Mouse (Mus musculus): ENCODE measurements around the gene Aunip.
"Not testable (repeated sequence)": the region's sequence is repeated elsewhere in the genome, so short reads cannot be mapped to it uniquely, and the experiment has no call there.

Gene Aunip

DNA sequence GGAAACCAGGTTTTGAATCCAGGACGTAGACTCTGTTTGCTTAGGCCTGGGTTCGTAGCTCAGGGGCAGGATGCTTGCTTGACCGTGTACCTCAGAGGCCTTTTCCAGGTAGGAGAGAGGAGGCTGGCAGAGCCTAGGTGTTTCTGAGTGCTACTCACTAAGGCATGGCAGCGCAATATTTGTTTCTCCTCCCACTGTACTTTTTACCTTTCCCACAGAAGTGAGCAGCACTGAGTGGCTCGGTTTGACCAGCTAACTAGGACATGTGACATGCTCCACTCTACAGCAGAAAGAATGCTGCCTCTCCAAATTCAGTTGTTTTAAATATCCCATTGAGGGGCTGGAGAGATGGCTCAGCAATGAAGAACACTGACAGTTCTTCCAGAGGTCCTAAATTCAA lies 22.6 kb upstream of the Aunip start:
- DNase-seq = no peak

DNA sequence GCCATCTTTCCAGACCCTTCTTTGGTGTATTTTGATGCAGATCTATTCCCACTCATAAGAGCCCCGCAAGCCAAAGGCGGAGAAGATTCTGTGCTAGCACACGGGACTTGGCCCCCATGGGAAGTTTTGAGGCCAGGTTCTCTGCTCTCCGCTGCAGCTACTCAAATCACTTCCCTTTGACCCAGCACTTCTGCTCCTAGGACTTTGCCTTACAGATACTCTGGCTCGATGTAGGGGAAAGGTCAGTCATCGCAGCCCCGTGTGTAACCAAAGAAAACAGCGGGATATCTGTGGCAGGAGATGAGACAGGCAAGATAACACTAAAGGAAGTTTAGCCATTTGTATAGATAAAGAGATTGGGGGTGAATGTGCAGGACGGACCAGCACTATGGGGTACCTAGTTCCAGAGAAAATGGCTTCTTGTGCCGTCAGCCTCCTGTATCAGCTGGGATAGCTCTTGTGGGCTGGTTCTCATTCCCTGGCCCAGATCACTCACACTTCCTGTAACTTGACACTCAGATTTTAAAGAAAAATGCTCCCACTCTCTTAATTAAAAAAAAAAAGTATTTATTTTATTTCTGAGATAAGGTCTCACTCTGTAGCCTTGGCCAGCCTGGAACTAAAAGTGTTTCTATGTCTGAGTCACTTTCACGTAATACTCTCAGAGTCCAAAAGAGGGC lies 20.7 kb upstream of the Aunip start:
- DNase-seq = no peak

DNA sequence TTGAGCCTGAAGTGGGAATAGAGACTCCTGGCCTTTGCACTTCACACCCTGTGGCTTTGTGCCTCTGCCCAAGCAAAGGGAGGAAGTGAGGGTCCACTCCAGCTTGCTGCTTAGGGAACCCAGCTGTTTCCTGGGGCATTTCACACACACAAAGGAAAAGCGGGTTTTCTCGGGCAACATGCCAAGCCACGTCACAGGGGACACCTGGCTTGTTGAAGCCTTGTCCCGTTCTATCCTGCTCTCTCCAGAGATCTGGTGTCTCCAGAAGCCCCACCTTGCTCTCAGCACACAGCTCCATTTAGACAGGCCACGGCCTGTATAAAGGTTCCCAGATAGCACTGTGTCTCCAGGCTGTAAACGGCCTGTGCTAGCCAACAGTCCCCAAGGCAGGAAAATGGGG lies 19.1 kb upstream of the Aunip start:
- DNase-seq = no peak

DNA sequence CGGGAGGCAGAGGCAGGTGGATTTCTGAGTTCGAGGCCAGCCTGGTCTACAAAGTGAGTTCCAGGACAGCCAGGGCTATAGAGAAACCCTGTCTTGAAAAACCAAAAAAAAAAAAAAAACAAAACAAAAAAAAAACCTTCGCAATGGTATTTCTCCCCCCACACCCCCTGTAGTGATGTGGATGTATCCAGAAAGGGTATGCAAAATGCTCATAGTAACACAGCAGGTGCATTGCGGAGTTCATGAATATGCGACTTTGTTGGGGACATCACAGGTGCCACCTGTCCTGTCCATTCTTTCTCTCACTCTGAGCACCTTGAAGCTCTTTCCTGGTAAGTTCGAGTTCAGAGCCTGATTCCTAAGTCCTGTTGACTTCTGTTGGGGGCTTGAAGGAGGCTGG lies 16.6 kb upstream of the Aunip start:
- DNase-seq = not testable (repeated sequence)

DNA sequence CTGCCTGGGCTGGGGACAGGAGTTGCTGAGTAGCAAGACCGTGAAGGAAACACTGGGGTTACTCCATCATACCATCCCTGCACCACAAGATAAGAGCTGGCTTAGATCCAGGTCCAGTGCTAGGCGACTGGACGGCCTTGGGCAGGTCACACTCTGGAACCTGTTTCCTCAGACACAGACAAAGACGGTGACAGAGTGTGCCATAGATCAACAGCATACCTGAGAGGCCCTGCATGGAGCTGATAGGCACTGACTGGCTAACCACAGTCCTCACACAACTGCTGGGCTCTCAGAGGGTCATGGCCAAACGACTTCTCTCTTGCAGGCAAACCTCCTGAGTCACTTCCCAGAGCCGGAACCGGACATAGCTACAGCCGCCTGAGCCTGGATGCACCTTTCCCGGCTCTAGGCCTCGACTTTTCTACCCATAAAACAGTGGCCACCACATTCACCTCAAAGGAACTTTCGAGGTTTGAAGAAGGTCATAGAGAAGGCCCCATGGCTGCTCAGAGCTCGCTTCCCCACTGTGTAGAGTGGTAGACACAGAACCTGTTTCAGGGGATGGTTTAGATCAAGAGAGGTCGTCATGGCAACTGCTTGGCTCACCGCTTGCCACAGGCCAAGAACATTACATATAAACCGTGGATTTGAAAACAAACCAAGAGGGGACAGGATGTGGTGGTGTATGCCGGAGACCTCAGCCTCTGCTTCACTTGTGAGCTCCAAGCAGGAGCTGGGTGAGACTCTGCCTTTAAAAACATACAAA lies 15.8 kb upstream of the Aunip start:
- peak; percentile 81 for DNase-seq

DNA sequence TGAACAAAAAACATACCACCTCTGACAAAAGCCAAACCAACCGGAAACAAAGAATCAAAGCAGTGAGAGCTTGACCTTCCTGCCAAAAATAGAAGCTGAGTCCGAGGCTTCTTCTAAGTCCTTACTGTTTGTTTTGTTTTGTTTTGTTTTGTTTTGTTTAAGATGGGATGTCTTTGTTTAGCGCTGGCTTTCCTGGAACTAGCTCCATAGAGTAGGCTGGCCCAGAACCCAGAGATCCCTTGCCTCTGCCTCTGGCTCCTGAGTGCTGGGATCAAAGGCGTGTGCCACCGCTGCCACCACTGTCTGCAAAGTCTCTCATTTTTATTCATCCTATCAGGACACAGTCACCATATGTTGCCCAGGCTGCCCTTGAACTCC lies 15.3 kb upstream of the Aunip start:
- no peak for DNase-seq

DNA sequence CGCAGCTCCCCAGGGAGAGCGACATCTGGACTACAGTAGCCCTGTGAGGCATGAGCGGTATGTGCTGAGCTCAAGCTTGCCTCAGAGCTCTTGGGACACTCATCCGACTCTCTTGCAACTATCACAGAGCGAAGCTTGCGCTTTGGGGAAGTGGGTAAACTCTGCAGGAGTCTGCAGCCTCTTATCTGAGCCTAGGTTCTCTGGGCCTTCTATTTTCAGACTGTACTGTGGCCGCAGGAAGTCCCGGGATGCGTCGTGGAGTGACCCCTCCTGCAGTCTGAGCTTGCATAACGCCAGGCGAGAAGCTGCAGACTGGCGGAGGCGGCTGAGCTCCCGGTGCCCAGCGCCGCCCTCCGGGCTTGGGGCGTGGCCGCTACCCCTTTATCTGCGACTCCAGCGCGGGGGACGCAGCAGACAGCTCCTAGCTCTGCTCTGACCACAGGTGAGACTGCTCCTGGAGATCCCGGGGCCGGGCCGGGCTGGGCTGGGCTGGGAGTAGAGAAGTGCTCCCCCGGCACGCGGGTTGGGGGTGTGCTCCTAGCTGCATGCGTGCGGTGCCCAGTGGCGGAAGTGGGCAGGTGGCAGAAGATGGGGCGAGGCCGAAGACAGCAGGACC lies 14.1 kb upstream of the Aunip start, which contains the start of gene Paqr7:
Paqr7 (plus strand) TSS at position 103 of the 616 bp plus-strand sequence.
- peak; percentile 70 for DNase-seq

DNA sequence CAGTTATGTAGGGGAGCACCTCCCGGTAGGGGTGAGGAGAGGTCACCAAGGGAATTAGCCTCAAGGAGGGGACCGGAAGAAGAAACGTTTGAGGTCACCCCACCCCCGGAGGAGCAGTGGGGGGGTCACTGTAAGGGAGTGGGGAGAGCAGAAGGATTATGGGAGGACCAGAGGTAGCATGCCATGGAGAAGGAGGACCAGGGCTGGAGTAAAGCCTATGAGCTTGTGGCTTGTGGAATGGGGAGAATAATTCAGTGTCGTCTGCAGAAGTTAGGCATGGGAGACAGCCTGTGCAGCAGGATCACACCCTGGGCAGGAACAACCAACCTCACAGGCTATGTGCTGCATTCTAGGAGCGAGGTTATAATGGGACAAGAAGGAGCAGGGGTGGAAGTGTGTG lies 13.6 kb upstream of the Aunip start:
- DNase-seq = no peak

DNA sequence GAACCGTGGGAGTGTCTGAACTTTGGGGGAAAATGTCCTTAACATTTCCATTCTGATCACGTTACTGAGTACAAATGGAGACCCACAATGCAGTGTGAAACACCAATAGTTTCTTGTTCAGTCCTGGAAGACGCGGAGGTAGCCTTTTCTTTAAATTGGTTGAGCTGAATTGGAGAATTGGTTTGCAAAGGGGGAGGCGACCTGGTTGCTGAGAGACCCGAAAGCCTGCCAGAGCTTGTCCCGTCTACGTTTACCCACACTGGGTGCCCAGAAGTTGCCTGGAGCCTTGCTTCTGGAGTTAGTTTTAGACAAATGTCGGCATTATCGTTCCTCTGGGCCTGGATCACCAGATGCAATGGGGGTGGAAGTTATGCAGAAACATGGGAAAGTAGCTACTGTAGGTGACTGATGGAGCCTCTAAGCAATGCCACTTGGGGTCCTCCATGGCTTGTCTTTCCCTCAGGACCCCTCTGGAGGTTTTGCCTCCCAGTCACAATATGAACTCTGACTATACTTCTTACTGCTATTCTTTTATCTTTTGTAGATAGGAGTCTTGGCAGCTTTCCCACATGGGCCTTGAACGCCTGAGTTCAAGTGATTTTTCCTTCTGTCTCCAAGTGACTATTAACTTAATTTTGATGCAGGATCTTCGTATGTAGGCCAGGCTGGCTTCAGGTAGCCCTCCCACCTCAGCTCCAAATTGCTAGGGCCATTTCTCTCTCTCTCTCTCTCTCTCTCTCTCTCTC lies 12.6 kb upstream of the Aunip start:
- DNase-seq = no peak

DNA sequence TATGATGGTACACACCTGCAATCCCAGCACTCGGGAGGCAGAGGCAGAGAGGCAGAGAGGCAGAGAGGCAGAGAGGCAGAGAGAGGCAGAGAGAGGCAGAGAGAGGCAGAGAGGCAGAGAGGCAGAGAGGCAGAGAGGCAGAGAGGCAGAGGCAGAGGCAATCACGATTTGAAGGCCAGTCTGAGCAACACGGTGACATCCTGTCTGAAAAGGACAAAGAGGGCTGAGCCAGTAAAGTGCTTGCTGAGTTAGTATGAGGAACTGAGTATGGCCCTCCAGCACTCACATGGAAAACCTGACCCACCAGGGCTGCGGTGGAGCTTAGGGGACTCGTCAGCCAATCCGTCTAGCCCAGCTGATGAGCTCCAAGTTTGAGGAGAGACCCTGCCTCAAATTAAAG lies 11.8 kb upstream of the Aunip start:
- DNase-seq = not testable (repeated sequence)

DNA sequence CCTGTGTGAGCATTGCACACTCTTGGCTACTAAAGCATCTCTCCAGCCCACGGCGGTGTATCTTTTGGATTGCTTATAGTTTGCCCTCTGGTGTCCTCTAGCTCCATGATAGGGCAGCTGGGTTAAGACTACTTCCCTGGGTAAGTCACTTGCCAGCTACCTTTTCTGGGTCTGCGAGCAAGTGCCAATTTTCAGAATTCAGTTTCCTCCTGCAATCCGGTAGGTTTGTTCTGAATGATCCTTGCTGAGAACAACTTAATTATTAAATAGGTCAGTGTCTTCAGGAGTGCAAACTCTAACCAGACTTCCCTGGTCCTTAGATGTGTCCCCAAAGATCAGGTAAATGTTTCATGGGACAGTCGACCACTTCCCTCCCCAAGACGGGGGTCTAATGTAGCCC lies 9.7 kb upstream of the Aunip start:
- DNase-seq = no peak

DNA sequence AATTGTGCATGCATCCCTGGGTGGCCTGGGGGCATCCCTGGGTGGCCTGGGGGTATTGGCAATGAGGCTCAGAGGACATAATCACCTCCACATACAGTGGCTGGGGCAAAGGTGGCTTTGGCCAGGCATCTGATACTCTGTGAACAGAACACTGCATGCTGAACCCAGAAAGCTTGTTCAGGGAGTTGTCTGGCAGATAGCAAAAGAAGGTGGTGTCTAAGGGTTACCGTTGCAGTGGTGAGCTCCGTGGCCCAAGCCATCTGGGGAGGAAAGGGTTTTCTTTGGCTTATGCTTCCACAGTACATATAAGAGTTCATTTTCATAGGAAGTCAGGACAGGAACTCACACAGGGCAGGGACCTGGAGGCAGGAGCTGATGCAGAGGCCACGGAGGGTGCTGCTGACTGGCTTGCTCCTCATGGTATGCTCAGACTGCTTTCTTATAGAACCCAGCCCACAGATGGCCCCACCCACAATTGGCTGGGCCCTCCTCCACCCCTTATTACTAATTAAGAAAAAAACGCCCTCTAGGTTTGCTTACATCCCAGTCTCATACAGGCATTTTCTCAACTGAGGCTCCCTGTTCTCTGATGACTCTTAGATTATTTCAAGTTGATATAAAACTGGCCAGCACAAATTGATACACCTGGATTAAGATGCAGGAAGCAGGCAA lies 7.0 kb upstream of the Aunip start:
- DNase-seq = no peak

DNA sequence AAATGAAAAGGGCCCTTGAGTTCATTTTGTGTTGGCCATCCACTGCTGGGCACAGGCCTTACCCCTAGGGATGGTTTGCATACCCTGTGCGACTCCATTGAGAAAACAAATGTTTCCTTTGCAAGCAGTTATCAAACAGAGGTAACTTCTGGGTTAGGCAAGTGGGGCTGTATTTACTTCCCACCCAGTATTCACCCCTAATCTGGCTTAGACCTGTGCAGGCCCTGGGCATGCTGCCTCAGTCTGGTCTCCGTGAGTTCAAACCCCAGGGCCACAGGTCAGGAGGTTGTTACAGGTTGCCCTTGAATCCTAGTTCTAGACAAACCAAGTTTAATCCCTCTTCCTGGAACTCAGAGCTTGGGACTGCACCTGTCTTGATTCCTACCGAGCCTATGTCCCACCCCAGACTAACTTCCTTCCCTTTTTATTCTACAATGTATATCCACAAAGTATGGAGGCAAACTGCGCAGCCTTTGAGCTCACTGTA lies 5.5 kb upstream of the Aunip start:
- DNase-seq = no peak

DNA sequence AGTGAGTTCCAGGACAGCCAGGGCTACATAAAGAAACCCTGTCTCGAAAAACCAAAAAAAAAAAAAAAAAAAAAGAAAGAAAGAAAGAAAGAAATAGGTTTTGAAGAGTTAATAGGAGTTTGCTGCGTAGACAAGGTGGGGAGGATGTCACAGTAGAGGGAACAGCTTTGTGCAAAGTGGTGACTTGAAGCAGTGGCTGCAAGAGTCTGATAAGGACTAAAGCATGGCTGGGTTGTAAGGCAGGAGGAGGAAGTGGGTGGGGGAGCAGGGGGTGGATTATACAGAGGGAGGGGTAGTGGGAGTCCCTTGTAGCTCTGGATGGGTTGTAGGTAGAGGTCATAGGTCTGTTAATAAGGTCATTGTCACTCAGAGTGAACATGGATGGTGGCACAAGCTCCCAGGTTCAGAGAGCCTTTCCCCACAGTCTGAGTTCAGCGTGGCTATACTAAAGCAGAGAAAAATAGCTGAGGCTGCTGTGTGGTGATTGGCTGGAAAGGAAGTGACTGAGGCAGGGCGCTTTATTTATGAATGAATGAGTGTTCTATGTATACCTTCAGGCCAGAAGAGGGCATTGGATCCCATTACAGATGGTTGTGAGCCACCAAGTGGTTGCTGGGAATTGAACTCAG lies 4.7 kb upstream of the Aunip start:
- DNase-seq = no peak

DNA sequence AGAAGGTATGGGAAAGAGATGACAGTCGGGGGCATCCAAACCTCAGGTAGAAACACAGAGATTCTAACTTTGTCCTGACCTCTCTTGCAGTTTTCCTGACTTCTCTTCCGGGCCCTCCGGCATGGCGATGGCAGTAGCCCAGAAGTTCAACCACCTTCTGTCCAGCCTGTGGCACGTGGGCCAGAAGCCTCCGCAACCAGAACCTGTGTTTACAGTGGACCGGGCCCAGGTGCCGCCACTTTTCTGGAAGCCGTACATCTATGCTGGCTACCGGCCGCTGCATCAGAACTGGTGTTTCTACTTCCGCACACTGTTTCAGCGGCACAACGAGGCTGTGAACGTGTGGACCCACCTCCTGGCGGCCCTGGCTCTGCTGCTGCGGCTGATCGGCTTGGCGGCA lies 4.1 kb upstream of the Aunip start:
- DNase-seq = no peak

DNA sequence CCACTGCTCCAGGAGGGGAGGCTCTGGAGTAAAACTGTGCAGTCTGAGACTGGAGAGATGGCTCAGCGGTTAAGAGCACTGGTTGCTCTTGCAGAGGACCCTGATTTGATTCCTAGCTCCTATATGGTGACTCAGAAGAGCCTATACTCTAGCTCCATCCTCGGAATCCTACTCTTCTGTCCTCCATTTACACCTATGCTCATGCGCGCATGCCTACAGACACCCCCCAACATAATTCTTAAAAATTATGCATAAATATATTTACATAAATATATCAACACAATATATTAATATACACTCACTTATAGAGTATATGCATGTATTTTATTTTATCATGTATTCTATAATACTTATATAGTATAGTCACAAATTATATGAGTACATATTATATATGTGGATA lies 403 bp upstream of the Aunip start:
- DNase-seq = no peak

DNA sequence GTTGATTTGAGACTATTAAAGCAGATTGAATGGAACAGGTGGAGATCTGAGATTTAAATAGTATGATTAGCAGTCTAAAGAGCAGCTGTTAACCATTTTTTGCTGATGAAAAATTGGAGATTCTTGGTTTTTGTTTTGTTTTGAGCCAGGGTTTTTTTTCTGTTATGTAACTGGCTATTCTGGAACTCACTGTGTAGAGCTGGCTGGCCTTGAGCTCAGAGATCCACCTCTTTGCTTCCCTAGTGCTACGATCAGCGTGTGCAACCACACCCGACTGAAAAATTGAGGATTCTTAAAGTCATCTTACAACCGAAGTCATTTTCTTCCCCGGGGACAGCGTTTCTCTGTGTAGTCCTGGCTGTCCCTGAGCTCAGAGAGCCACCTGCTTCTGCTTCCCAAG lies 931 bp downstream of the Aunip start:
- no peak for DNase-seq

DNA sequence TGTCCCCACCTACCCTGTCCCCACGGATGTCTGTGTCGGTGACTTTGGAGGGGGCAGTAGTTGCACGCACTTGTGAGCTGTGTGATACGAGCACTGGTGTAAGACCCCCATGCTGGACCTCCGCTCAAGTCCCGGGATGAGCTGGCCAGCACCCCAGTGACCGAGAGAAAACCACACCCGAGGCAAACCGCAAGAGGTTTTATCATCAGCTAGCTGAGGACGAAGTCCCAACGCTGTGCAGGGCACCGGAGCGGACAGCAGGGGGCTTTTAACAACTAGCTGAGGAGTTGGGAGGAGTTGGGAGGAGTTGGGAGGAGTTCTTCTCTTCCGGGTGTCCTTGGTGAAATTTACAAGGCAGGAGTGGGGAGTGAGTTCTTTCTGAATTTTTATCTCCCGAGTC lies 2.0 kb downstream of the Aunip start:
- DNase-seq = peak; percentile 53

DNA sequence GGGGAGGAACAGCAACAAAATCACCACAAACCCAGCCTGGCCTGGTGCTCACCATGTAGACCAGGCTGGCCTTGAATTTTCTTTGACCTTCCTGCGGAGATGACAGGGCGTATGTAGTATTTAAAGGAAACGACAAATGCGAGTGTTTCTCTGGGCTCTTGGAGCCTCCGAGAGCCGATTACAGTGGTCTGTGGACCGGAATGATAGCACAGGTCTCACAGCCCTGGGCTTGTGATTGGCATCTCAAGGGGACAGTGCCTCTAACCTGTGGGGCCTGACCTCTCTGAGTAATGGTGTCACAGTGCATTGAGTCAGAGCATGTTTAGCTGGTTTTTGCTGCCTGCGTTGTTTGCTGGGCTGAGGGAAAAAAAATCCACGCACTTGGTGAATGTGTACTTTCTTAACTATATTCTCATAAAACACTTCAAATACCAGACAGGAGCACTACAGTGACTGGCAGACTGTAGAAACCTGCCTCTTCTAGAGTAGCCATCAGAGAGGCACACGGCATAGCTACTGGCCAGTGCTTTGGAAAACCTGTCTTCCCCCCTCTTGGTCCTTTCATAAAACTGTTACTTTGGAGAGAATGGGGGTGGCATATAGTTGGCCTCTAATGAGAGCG lies 3.6 kb downstream of the Aunip start:
- no peak for DNase-seq

DNA sequence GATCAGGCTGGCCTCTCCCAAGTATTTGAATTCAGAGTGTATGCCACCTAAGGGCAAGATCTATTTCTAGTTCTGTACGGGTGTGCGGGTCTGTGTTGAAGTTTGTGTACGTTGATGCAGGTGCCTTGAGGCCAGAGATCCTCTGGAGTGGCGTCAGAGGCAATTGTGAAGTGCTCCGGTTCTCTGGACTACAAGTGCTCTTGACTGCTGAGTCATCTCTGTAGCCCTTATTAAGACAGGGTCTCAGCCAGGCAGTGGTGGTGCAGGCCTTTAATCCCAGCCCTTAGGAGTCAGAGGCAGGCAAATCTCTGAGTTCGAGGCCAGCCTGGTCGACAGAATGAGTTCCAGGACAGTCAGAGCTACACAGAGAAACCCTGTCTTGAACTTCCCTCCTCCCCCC lies 4.8 kb downstream of the Aunip start:
- no peak for DNase-seq

DNA sequence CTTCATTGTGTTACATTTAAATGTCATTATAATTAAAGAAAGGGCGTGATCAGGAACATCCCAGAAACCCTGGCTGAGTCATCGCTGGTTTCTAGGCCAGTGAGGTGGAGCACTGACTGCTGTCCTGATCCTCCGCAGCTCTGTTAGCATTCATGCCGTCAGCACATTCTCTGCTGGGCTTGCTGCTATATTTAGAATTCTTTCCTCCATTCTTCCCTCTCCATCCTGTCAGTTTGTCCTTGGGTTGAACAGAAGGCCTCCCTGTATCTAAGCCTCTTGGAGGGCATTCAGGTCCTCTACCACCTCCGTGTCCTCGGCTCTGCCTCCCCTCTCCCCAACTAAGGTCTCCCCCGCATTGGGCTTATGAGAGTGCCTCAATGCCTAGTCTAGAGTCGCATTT lies 6.2 kb downstream of the Aunip start:
- DNase-seq = no peak

DNA sequence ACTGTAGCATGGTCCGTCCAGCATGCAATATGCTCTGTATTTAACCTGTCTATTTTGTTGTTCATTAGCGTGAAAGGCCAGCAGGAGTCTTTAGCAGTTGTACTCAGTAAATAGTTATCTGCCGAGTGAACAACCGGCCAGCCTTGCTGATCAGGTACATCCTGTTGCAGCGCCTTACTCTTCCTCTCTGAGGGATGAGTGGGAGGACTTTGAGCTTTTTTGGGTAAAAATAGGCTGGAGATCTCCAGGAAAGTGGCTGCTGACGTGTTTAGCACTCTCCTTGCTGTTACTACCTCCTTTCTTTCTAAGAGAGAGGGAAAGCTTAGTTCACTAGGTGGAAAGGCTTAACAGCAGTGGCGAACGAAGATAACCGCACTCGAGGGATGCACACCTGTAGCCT lies 6.9 kb downstream of the Aunip start:
- no peak for DNase-seq

Data from thymus, postnatal 14 days (tissue).